Mouse (Mus musculus): Measurements from ENCODE around the gene Zc3h13. TPM values are rescaled to one million over a fixed set of nuclear protein-coding genes. Genes with fewer than 3 reads are reported as not detected.

Zc3h13 gene
- total RNA-seq, 4 experiments from 2014 or later, result 26.6 to 43.2 (median 34.4) TPM

DNA sequence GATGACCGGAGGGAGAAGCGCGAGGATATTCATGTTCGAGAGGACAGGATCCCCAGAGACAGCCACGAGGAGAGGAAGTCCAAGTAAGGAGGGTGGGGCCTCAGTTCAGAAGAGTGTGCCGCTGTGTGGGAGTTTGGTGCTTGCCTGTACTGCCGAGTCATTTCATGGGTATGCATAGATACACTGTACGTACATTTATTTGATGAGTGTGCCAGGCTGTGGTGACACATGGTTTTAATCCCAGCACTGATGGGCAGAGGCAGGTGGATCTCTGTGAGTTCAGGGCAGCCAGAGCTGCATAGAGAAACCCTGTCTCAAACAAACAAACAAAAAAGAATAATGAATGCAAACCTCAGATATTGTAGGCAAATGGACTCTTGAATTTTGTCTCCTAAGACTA lies 43.9 kb downstream of the Zc3h13 start:
- DNase-seq, result no peak

DNA sequence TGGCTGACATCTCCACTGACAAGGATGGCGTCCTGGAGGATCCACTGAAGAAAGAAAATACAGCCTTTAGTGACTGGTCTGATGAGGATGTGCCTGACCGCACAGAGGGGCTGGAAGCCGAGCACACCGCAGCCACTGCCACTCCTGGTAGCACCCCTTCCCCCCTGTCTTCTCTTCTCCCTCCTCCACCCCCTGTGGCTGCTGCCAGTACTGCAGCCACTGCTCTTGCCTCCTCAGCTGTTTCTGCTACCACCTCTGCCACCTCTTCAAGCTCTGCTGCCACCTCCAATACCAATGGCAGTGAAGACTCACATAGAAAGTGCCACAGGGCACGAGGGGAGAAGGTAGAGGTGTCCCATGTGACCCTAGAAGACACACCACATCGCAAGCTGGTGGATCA lies 46.4 kb downstream of the Zc3h13 start:
- no peak for DNase-seq

DNA sequence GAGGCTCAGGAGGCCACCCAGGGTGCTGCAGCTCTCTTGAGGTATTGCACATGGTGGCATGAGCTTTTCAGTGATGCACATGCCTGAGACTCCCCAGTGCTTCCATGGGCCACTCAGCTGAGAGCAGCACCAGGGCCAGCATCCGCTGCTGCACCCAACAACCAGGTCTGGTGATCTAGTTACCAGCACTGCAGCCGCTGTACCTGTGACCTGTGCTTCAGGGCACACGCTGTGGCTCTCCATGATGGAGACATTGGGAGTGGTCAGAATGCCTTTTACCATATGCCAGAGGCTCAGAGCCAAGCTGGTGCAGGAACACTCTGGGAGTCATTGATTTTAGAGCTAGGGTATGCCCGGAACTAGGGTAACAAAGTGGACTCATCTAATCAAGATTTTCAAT lies 50.1 kb downstream of the Zc3h13 start:
- no peak for DNase-seq

- DNase-seq, result no peak
These were observed 53.7 kb downstream of the Zc3h13 start for GRCm38 (mm10) chr14:75337884-75338283.

DNA sequence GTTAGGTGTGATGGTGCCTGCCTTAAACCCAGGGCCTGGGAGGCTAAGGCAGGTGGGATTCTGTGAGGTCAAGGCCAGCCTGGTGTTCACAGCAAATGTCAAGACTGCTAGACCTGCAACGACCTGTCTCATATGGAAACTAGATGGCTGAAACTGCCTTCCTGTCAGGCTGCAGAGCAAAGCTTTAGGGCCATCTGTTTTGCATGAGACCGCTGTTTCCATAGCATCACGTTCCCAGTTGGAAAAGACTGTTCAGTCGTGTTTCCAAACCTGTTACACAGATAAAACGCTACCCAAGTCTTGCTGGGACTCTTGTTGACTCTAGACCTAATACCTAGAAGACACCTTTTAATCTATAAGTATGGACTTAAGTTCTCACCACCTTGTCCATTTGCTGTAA lies 61.9 kb downstream of the Zc3h13 start:
- DNase-seq, result no peak

GRCm38 (mm10) chr14:75351626-75352025 lies 67.5 kb downstream of the Zc3h13 start:
- DNase-seq, result no peak

DNA sequence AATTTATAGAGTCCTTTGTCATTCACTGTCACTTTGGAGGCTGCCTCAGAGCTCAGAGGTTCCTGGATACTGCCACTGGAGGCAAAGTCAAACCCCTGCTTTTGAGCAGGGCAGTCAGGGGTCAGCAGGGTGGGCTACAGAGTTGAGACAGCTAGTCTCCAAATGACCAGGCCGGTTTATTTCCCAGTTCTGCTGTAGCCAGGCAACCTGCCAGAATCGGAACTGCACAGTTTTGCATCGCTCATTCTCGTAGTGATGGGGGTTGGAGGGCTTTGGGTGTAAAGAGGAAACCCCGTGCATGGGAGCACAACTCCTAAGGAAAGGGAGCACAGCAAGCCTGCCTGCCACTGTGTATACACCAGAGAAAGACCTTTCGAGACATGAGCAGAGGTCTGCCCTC lies 79.1 kb downstream of the Zc3h13 start:
- DNase-seq, result no peak

DNA sequence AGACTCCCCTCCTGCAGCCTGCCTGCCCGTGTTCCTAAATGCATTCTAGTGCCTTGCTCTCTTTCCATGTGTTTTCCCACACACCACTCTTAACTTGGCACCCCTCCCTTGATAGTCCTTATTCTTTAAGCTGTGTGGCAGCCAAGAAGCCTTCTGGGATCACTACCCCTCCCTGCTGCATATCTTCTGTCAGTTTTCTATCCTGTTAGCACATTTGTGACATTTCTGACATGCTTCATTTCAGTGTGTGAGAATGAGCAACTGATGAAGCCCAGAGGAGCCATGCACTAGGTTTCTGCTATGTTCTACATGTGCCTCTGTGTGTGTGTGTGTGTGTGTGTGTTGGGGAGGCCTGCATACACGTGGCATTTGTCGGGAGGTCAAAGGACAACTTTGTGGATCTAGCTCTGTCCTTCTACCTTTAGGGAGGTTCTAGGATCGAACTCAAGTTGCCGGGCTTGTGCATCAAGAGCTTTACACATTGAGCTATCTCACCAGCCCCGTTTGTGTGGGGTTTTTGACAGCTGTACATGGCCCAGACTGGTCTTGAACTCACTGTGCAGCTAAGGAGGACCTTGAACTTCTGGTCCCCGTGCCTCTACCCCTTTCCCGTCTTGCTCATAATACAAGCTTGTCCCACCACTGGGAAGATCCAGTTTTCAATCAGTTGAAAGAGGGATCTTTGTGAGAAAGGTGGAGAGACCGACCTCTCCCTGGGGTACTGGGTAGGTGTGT lies 81.3 kb downstream of the Zc3h13 start:
- no peak for DNase-seq

GRCm38 (mm10) chr14:75366741-75367140 lies 82.6 kb downstream of the Zc3h13 start:
- no peak for DNase-seq

- no peak for DNase-seq
These were observed 83.3 kb downstream of the Zc3h13 start for GRCm38 (mm10) chr14:75367503-75367902.

GRCm38 (mm10) chr14:75369880-75370279 lies 85.7 kb downstream of the Zc3h13 start:
- DNase-seq, result peak; percentile 56

DNA sequence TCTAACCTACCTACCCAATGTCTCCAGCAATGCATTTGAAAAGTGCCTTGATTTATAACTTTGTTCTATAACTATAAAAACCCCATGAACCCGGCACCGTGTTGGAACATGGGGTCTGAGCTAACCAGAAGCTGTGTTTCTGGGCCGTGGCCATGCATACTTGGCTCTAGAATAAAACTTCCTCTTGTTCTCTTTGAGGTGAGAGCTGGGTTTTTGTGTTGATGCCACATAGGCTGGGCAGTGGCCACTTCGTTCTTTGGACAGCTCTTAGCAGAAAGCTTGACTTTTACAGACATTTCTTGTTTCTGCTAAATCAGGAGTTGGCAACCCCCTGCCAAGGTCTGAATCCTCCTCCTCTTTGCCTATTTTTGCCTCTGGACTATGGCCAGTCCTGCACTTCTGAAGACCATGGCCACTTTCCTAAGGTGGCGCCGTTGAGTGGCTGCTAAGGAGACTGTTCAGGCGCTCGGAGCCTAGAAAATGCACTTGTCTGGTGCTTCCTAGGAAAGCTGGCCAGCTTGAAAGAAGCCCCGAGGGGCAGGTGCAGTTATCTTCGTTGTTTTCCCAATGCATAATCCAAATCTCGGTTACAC lies 90.9 kb downstream of the Zc3h13 start:
- no peak for DNase-seq

DNA sequence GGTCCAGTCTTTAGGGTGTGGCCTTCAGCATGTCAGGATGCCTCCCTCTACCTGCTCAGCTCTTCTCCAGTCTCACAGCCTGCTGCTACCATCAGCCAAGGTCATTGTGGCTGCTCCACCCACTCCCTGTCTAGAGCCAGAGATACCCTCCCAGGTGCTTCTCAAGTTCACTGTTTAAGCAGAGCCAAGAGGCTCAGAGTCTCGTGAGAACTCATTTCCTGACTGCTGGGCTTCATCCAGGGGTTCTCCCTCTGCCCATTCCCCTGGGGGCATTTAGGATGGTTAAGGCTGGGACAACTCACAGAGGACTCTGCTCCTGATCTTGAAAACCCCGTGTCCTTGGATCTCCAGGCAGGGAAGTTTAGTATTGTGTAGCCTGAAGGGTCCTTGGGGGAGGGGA lies 92.1 kb downstream of the Zc3h13 start:
- DNase-seq, result no peak

- DNase-seq, result no peak
These were observed 93.4 kb downstream of the Zc3h13 start for GRCm38 (mm10) chr14:75377612-75378011.

Small RNA genes lying within 50 kb of the gene (microRNA-seq; reads per million reads assigned to microRNA genes)
- 0 reads per million in 2 experiments for gene Gm44482

Other genes with a start within 250 kb of the Zc3h13 start
- under 1 TPM in 1 of 4 experiments, not detected in 3; 0.22 TPM for gene Lrrc63, start 153.5 kb upstream of the Zc3h13 start, total RNA-seq (2022)
- gene Lcp1, start 153.3 kb upstream of the Zc3h13 start, total RNA-seq (2022), result 10 to 100 TPM; 17.9 to 35.1 (median 25.2) TPM
- gene Cpb2, start 42.1 kb upstream of the Zc3h13 start, total RNA-seq (2022), result not detected
- under 1 TPM; 0.07 to 0.25 (median 0.17) TPM for gene Siah3, start 171.6 kb downstream of the Zc3h13 start, total RNA-seq (2022)